Comparison of ENCODE assay signal across 9 mouse cellular contexts in the genomic region with DNA sequence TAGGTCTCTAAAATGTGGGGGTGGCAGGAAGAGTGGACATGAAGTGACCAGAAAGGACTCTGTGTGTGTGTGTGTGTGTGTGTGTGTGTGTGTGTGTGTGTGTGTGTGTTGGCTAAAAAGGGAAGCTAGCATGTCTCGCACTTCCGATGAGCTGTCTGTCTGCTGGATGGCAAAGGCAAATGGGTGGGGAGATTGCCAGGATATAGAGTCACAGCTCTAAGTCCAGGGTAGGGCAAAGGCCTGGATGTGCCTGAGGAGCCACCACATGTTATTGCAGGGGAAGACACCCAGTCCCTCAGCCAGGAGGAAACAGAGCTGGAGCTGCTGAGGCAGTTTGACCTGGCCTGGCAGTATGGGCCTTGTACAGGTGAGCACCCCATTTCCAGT. TPM values are rescaled to one million over a fixed set of nuclear protein-coding genes. Genes with fewer than 3 reads are reported as not detected.
A peak's percentile ranks its signal among the peaks of the same experiment; 100 is the strongest.
DNase-seq lines count a peak whose midpoint lies in the region; ATAC-seq and TF ChIP-seq lines count a peak whose summit lies in the region.
"Had no signal": no experiment of that assay in that cellular context is flagged by ENCODE, and none has a peak within 500 bp of the region (broad histone marks: within the 10 kb centered on the region; RNA-seq: fewer than 3 reads in every experiment).

No protein-coding gene starts in this region.

- H3K4me1 ChIP-seq in heart, embryonic 10.5 days, result peaks cover 27% of the 10 kb centered on the region
- peaks cover 57% of the 10 kb centered on the region for H3K4me1 ChIP-seq in E14TG2a.4 (replicated peaks; ENCODE audit: low read depth, low read length)
- H3K4me1 ChIP-seq in forebrain, embryonic 12.5 days, result peaks cover 15% of the 10 kb centered on the region
- H3K4me1 ChIP-seq in liver, embryonic 12.5 days, result peaks cover 51% of the 10 kb centered on the region
- H3K4me1 ChIP-seq in olfactory bulb, adult 2 months (ENCODE audit: control insufficient read depth, insufficient read depth, low read length), result peaks cover 18% of the 10 kb centered on the region

- H3K9me3 ChIP-seq in heart, embryonic 10.5 days, result no peaks in the 10 kb centered on the region
- H3K9me3 ChIP-seq in E14TG2a.4 (ENCODE audit: low read length), result no peaks in the 10 kb centered on the region
- H3K9me3 ChIP-seq in forebrain, embryonic 12.5 days, result no peaks in the 10 kb centered on the region
- no peaks in the 10 kb centered on the region for H3K9me3 ChIP-seq in liver, embryonic 12.5 days (replicated peaks)

- no peak for TF ChIP-seq CTCF in E14TG2a.4 (conservative IDR thresholded peaks at IDR 0.05; ENCODE audit: low read length)
- TF ChIP-seq CTCF in olfactory bulb, adult 2 months (IDR thresholded peaks at IDR 0.05; ENCODE audit: insufficient read depth, low read depth, low read length), result no peak

- no peaks in the 10 kb centered on the region for H3K36me3 ChIP-seq in heart, embryonic 10.5 days
- H3K36me3 ChIP-seq in E14TG2a.4 (ENCODE audit: insufficient read depth, low read length), result no peaks in the 10 kb centered on the region
- H3K36me3 ChIP-seq in forebrain, embryonic 12.5 days (replicated peaks), result no peaks in the 10 kb centered on the region
- no peaks in the 10 kb centered on the region for H3K36me3 ChIP-seq in liver, embryonic 12.5 days

- peak overlapping the region; percentile 69 for H3K9ac ChIP-seq in forebrain, embryonic 12.5 days
- peak overlapping the region; percentile 76 for H3K9ac ChIP-seq in liver, embryonic 12.5 days

- ATAC-seq in forebrain, embryonic 12.5 days (ENCODE audit: low FRiP score), result no peak
- no peak; the same call in 1 of the 2 replicates for ATAC-seq in liver, embryonic 12.5 days

- TF ChIP-seq POLR2A in olfactory bulb, adult 2 months (IDR thresholded peaks at IDR 0.05; ENCODE audit: insufficient read depth, low read depth, low read length), result no peak; the same call in 1 of the 2 replicates

- peak overlapping the region; percentile 83 for H3K27ac ChIP-seq in heart, embryonic 10.5 days
- peak overlapping the region; percentile 67; the same call in 1 of the 2 replicates for H3K27ac ChIP-seq in forebrain, embryonic 12.5 days
- peak overlapping the region; percentile 82 for H3K27ac ChIP-seq in liver, embryonic 12.5 days
- peak overlapping the region; percentile 92 for H3K27ac ChIP-seq in olfactory bulb, adult 2 months (ENCODE audit: insufficient read depth, low read depth, low read length)

- 48% methylated on average over 2 of the region's 2 CpGs for WGBS in heart, embryonic 10.5 days
- WGBS in forebrain, embryonic 12.5 days, result 54% methylated on average over 2 of the region's 2 CpGs
- 10% methylated on average over 2 of the region's 2 CpGs for WGBS in liver, embryonic 12.5 days (ENCODE audit: insufficient replicate concordance)
- WGBS in olfactory bulb, adult 2 months, result 0% methylated on average over 2 of the region's 2 CpGs

- peak overlapping the region; percentile 63 for H3K4me3 ChIP-seq in heart, embryonic 10.5 days
- peak overlapping the region; percentile 80 for H3K4me3 ChIP-seq in E14TG2a.4 (replicated peaks; ENCODE audit: low read length)
- H3K4me3 ChIP-seq in forebrain, embryonic 12.5 days (replicated peaks), result peak overlapping the region; percentile 57
- H3K4me3 ChIP-seq in liver, embryonic 12.5 days, result peak overlapping the region; percentile 70
- peak overlapping the region; percentile 59 for H3K4me3 ChIP-seq in olfactory bulb, adult 2 months (ENCODE audit: insufficient read depth, low read depth, low read length)

- DNase-seq in heart, embryonic 10.5 days (ENCODE audit: low spot score), result no peak
- no peak for DNase-seq in heart, postnatal 4 days
- no peak for DNase-seq in urinary bladder, postnatal 10 days (ENCODE audit: low spot score)
- no peak for DNase-seq in right cerebral cortex, postnatal 25 days

- peaks cover 25% of the 10 kb centered on the region for H3K27me3 ChIP-seq in heart, embryonic 10.5 days (ENCODE audit: insufficient read depth, poor library complexity, severe bottlenecking)
- 0 out of 2 replicates have a peak, but pooled peaks cover 10% of the 10 kb centered on the region for H3K27me3 ChIP-seq in E14TG2a.4 (ENCODE audit: insufficient read depth, low read length)
- peaks cover 36% of the 10 kb centered on the region for H3K27me3 ChIP-seq in forebrain, embryonic 12.5 days
- H3K27me3 ChIP-seq in liver, embryonic 12.5 days (replicated peaks), result peaks cover 30% of the 10 kb centered on the region

- peak overlapping the region; percentile 90 for H3K4me2 ChIP-seq in forebrain, embryonic 12.5 days
- H3K4me2 ChIP-seq in liver, embryonic 12.5 days, result peak overlapping the region; percentile 89

RNA-seq across cellular contexts. Expression of gene Pold4, which starts 0.5 kb away (rescaled TPM):
- 15.5 and 18.7 TPM in 2 replicates for polyA plus RNA-seq in heart, embryonic 10.5 days (2016; fragmentation: Nextera tagmentation; extraction: Ambion mirVana)
- total RNA-seq in heart, postnatal 4 days (2021), result 10 to 100 TPM; 11.0 to 11.2 TPM
- 11.7 and 13.1 TPM in 2 replicates for polyA plus RNA-seq in forebrain, embryonic 12.5 days (2016; fragmentation: Nextera tagmentation; extraction: Ambion mirVana)
- polyA plus RNA-seq in liver, embryonic 12.5 days (2016; fragmentation: Nextera tagmentation; extraction: Ambion mirVana), result 12.8 and 13.2 TPM in 2 replicates
- polyA plus RNA-seq in olfactory bulb, adult 2 months (2012; ENCODE audit: insufficient read depth, insufficient read length, low replicate concordance, missing spikeins), result not detected in 2 replicates

RNA-seq across cellular contexts. Expression of gene AC109138.7, which starts 18.0 kb away (rescaled TPM):
- not detected in 2 replicates for polyA plus RNA-seq in heart, embryonic 10.5 days (2016; fragmentation: Nextera tagmentation; extraction: Ambion mirVana)
- total RNA-seq in heart, postnatal 4 days (2021), result not detected
- polyA plus RNA-seq in forebrain, embryonic 12.5 days (2016; fragmentation: Nextera tagmentation; extraction: Ambion mirVana), result not detected in 2 replicates
- not detected in 2 replicates for polyA plus RNA-seq in liver, embryonic 12.5 days (2016; fragmentation: Nextera tagmentation; extraction: Ambion mirVana)
- polyA plus RNA-seq in olfactory bulb, adult 2 months (2012; ENCODE audit: insufficient read depth, insufficient read length, low replicate concordance, missing spikeins), result not detected in 2 replicates
- total RNA-seq: layer of hippocampus, adult 8-10 months had no signal

RNA-seq across cellular contexts. Expression of gene Clcf1, which starts 18.1 kb away (rescaled TPM):
- polyA plus RNA-seq in heart, embryonic 10.5 days (2016; fragmentation: Nextera tagmentation; extraction: Ambion mirVana), result 2.1 and 3.4 TPM in 2 replicates
- total RNA-seq in heart, postnatal 4 days (2021), result 1 to 10 TPM; 2.1 to 2.7 TPM
- polyA plus RNA-seq in forebrain, embryonic 12.5 days (2016; fragmentation: Nextera tagmentation; extraction: Ambion mirVana), result 0.85 and 1.2 TPM in 2 replicates
- 0.73 and 1.3 TPM in 2 replicates for polyA plus RNA-seq in liver, embryonic 12.5 days (2016; fragmentation: Nextera tagmentation; extraction: Ambion mirVana)
- polyA plus RNA-seq in olfactory bulb, adult 2 months (2012; ENCODE audit: insufficient read depth, insufficient read length, low replicate concordance, missing spikeins), result not detected in 2 replicates

RNA-seq across cellular contexts. Expression of gene Rad9a, which starts 30.7 kb away (rescaled TPM):
- polyA plus RNA-seq in heart, embryonic 10.5 days (2016; fragmentation: Nextera tagmentation; extraction: Ambion mirVana), result 33.0 and 40.0 TPM in 2 replicates
- 1 to 10 TPM; 8.3 to 8.4 TPM for total RNA-seq in heart, postnatal 4 days (2021)
- 38.8 and 42.2 TPM in 2 replicates for polyA plus RNA-seq in forebrain, embryonic 12.5 days (2016; fragmentation: Nextera tagmentation; extraction: Ambion mirVana)
- 26.5 and 26.8 TPM in 2 replicates for polyA plus RNA-seq in liver, embryonic 12.5 days (2016; fragmentation: Nextera tagmentation; extraction: Ambion mirVana)
- polyA plus RNA-seq in olfactory bulb, adult 2 months (2012; ENCODE audit: insufficient read depth, insufficient read length, low replicate concordance, missing spikeins), result not detected in 2 replicates

RNA-seq across cellular contexts. Expression of gene Ssh3, which starts 36.8 kb away (rescaled TPM):
- polyA plus RNA-seq in heart, embryonic 10.5 days (2016; fragmentation: Nextera tagmentation; extraction: Ambion mirVana), result 2.9 and 3.5 TPM in 2 replicates
- 1 to 10 TPM; 8.4 to 9.0 TPM for total RNA-seq in heart, postnatal 4 days (2021)
- polyA plus RNA-seq in forebrain, embryonic 12.5 days (2016; fragmentation: Nextera tagmentation; extraction: Ambion mirVana), result 5.6 and 6.1 TPM in 2 replicates
- polyA plus RNA-seq in liver, embryonic 12.5 days (2016; fragmentation: Nextera tagmentation; extraction: Ambion mirVana), result 2.2 and 2.6 TPM in 2 replicates
- polyA plus RNA-seq in olfactory bulb, adult 2 months (2012; ENCODE audit: insufficient read depth, insufficient read length, low replicate concordance, missing spikeins), result not detected in 2 replicates
